ENCODE assay signal across 10 mouse cellular contexts in genomic region chr7:133632476-133632875, GRCm38 (mm10). TPM values are rescaled to one million over a fixed set of nuclear protein-coding genes. Genes with fewer than 3 reads are reported as not detected.
DNase-seq lines count a peak whose midpoint lies in the region; ATAC-seq and TF ChIP-seq lines count a peak whose summit lies in the region.
"Had no signal": no experiment of that assay in that cellular context is flagged by ENCODE, and none has a peak within 500 bp of the region (broad histone marks: within the 10 kb centered on the region; RNA-seq: fewer than 3 reads in every experiment).

No protein-coding gene starts in this region.

- TF ChIP-seq CTCF in CH12.LX (conservative IDR thresholded peaks at IDR 0.05 in 1 of 2, IDR thresholded peaks at IDR 0.05 in 1 of 2; ENCODE audit: low read depth in 2 of 2, low read length in 2 of 2), result peak; percentile 48 to 61; a peak in 3 of 4 replicates

- H3K27ac ChIP-seq in CH12.LX (ENCODE audit: insufficient read depth, low read depth), result no peak overlapping the region
- H3K27ac ChIP-seq in embryonic facial prominence, embryonic 11.5 days (replicated peaks; ENCODE audit: low read depth, low read length), result no peak overlapping the region
- H3K27ac ChIP-seq: embryonic facial prominence, embryonic 12.5 days had no signal

- no peak for TF ChIP-seq EP300 in CH12.LX (IDR thresholded peaks at IDR 0.05; ENCODE audit: low read length)

- in situ Hi-C loops in CH12.LX (cut with MboI; ENCODE audit: low pct_ligation_motif_present, low pct_unique_long_range_greater_than_20kb, low sequenced_read_pairs), result no loop called here

- no peaks in the 10 kb centered on the region for H3K36me3 ChIP-seq in CH12.LX (replicated peaks in 1 of 2; ENCODE audit: control insufficient read depth in 1 of 2, insufficient read depth in 1 of 2, low read length in 1 of 2)
- no peaks in the 10 kb centered on the region for H3K36me3 ChIP-seq in embryonic facial prominence, embryonic 11.5 days (replicated peaks; ENCODE audit: control insufficient read depth, insufficient read depth, low read depth, low read length)
- H3K36me3 ChIP-seq: embryonic facial prominence, embryonic 12.5 days had no signal

- no peaks in the 10 kb centered on the region for H3K79me2 ChIP-seq in CH12.LX (replicated peaks; ENCODE audit: control insufficient read depth, extremely low read depth, insufficient read depth, poor library complexity, severe bottlenecking)

- H3K9me3 ChIP-seq in CH12.LX (replicated peaks; ENCODE audit: low read length), result no peaks in the 10 kb centered on the region
- H3K9me3 ChIP-seq in embryonic facial prominence, embryonic 11.5 days (replicated peaks; ENCODE audit: control insufficient read depth, low read length), result no peaks in the 10 kb centered on the region
- H3K9me3 ChIP-seq: embryonic facial prominence, embryonic 12.5 days had no signal

- no peak; the same call in none of the 2 replicates for TF ChIP-seq RAD21 in CH12.LX (IDR thresholded peaks at IDR 0.05; ENCODE audit: low read depth, low read length)

- DNase-seq in heart, postnatal 10 days, result peak; percentile 41 to 75
- no peak for DNase-seq in heart, postnatal 25 days (ENCODE audit: low spot score)
- peak; percentile 44 for DNase-seq in CH12.LX (ENCODE audit: extremely low read depth)
- peak; percentile 57 for DNase-seq in adrenal gland, postnatal 25 days
- peak; percentile 72 for DNase-seq in embryonic facial prominence, embryonic 11.5 days (ENCODE audit: low spot score)
- peak; percentile 46 to 57 for DNase-seq in layer of hippocampus, postnatal 14 days (ENCODE audit: low spot score in 2 of 2)
- DNase-seq in naive thymus-derived CD4-positive, alpha-beta T cell, adult 2 months (ENCODE audit: low read depth), result peak; percentile 71
- DNase-seq in thymus, postnatal 4 days, result peak; percentile 78

- no peak for TF ChIP-seq POLR2A in CH12.LX (IDR thresholded peaks at IDR 0.05; ENCODE audit: low read depth, low read length)

- intact Hi-C loops in heart, postnatal 10 days (cut with DNase I), result no loop called here
- intact Hi-C loops in heart, postnatal 25 days (cut with DNase I), result no loop called here

- no peak for ATAC-seq in embryonic facial prominence, embryonic 11.5 days (replicated peaks; ENCODE audit: insufficient number of reproducible peaks, low FRiP score, low TSS enrichment, low read depth)

- dilution Hi-C loops in CH12.LX (cut with MboI; ENCODE audit: extremely low pct_ligation_motif_present, extremely low pct_unique_long_range_greater_than_20kb, low sequenced_read_pairs), result no loop called here

- H3K4me2 ChIP-seq in CH12.LX (ENCODE audit: insufficient read depth, low read depth, poor library complexity, severe bottlenecking), result no peak overlapping the region
- H3K4me2 ChIP-seq in embryonic facial prominence, embryonic 11.5 days (ENCODE audit: low read depth, low read length), result no peak overlapping the region
- H3K4me2 ChIP-seq: embryonic facial prominence, embryonic 12.5 days had no signal

- H3K4me1 ChIP-seq in CH12.LX (ENCODE audit: control insufficient read depth in 1 of 2, insufficient read depth in 2 of 2), result peaks cover 0 to 3% of the 10 kb centered on the region in 2 experiments; a peak in 1 of 4 replicates
- H3K4me1 ChIP-seq in embryonic facial prominence, embryonic 11.5 days (ENCODE audit: control insufficient read depth, insufficient read depth, low read length), result no peaks in the 10 kb centered on the region

- no peak overlapping the region for H3K9ac ChIP-seq in CH12.LX (ENCODE audit: insufficient read depth, low read depth)
- no peak overlapping the region for H3K9ac ChIP-seq in embryonic facial prominence, embryonic 11.5 days (replicated peaks; ENCODE audit: low read length)
- H3K9ac ChIP-seq: embryonic facial prominence, embryonic 12.5 days had no signal

- WGBS in embryonic facial prominence, embryonic 11.5 days, result 33% methylated on average over 2 of the region's 2 CpGs

- peaks cover 56% of the 10 kb centered on the region for H3K27me3 ChIP-seq in CH12.LX (replicated peaks)
- H3K27me3 ChIP-seq in embryonic facial prominence, embryonic 11.5 days (ENCODE audit: control insufficient read depth, insufficient read depth, low read length), result no peaks in the 10 kb centered on the region
- H3K27me3 ChIP-seq: embryonic facial prominence, embryonic 12.5 days had no signal

- no peak overlapping the region for H3K4me3 ChIP-seq in CH12.LX (replicated peaks in 1 of 3; ENCODE audit: low read depth in 2 of 3, low read length in 2 of 3, poor library complexity in 1 of 3)
- no peak overlapping the region for H3K4me3 ChIP-seq in embryonic facial prominence, embryonic 11.5 days (ENCODE audit: low read depth, low read length)
- H3K4me3 ChIP-seq: embryonic facial prominence, embryonic 12.5 days had no signal

TF ChIP-seq in CH12.LX, 34 proteins besides CTCF, POLR2A, EP300 and RAD21:
- TF ChIP-seq JUN (IDR thresholded peaks at IDR 0.05; ENCODE audit: insufficient read depth, low read depth, low read length), result no peak
- no peak for TF ChIP-seq HCFC1 (IDR thresholded peaks at IDR 0.05; ENCODE audit: low read depth, low read length)
- TF ChIP-seq TCF12 (IDR thresholded peaks at IDR 0.05; ENCODE audit: low read depth, low read length), result no peak
- TF ChIP-seq GABPA (IDR thresholded peaks at IDR 0.05; ENCODE audit: insufficient replicate concordance, low read depth, low read length), result no peak
- TF ChIP-seq CHD1 (IDR thresholded peaks at IDR 0.05; ENCODE audit: low read depth, low read length), result no peak
- no peak for TF ChIP-seq ZC3H11A (IDR thresholded peaks at IDR 0.05; ENCODE audit: low read depth, low read length)
- TF ChIP-seq NELFE (IDR thresholded peaks at IDR 0.05; ENCODE audit: low read depth, low read length), result no peak
- TF ChIP-seq SMC3 (IDR thresholded peaks at IDR 0.05; ENCODE audit: low read depth, low read length), result no peak
- TF ChIP-seq NRF1 (IDR thresholded peaks at IDR 0.05; ENCODE audit: low read depth, low read length), result no peak
- no peak for TF ChIP-seq USF2 (conservative IDR thresholded peaks at IDR 0.05; ENCODE audit: low read depth, low read length)
- no peak for TF ChIP-seq RCOR1 (conservative IDR thresholded peaks at IDR 0.05; ENCODE audit: low read depth, low read length)
- TF ChIP-seq TBP (conservative IDR thresholded peaks at IDR 0.05; ENCODE audit: low read depth, low read length), result no peak
- TF ChIP-seq ZMIZ1 (IDR thresholded peaks at IDR 0.05; ENCODE audit: low read depth, low read length), result no peak
- no peak for TF ChIP-seq MAZ (IDR thresholded peaks at IDR 0.05; ENCODE audit: low read depth, low read length)
- TF ChIP-seq MAFK (IDR thresholded peaks at IDR 0.05; ENCODE audit: insufficient replicate concordance, low read length), result no peak

RNA-seq across cellular contexts. Expression of gene Edrf1, which starts 4.9 kb away (rescaled TPM):
- total RNA-seq in heart, postnatal 10 days (2021), result 10 to 100 TPM in 1 of 2 experiments, 1 to 10 TPM in 1; 9.3 to 10.3 TPM
- total RNA-seq in heart, postnatal 25 days (2021), result 10 to 100 TPM; 10.9 to 11.8 TPM
- 20.6 and 21.7 TPM in 2 replicates for total RNA-seq in CH12.LX (2012; rRNA removed)
- 19.3 and 21.4 TPM in 2 replicates for total RNA-seq in CH12.LX (2014; rRNA removed)
- 10.0 and 12.5 TPM in 2 replicates for polyA plus RNA-seq in CH12.LX (2012; ENCODE audit: insufficient read length, low read depth)
- total RNA-seq in adrenal gland, postnatal 25 days (2021), result 20.7 and 22.8 TPM in 2 replicates
- 29.2 and 37.2 TPM in 2 replicates for polyA plus RNA-seq in embryonic facial prominence, embryonic 11.5 days (2014; fragmentation: Nextera tagmentation; extraction: Ambion mirVana)
- total RNA-seq in layer of hippocampus, postnatal 14 days (2021), result 10 to 100 TPM; 27.8 to 29.4 TPM

RNA-seq across cellular contexts. Expression of gene Tex36, which starts 30.5 kb away (rescaled TPM):
- not detected for total RNA-seq in heart, postnatal 10 days (2021)
- not detected for total RNA-seq in heart, postnatal 25 days (2021)
- total RNA-seq in CH12.LX (2012; rRNA removed) (not detected in 2 replicates), CH12.LX (2014; rRNA removed) (not detected in 2 replicates)
- not detected in 2 replicates for polyA plus RNA-seq in CH12.LX (2012; ENCODE audit: insufficient read length, low read depth)
- total RNA-seq in adrenal gland, postnatal 25 days (2021), result not detected in 2 replicates
- polyA plus RNA-seq in embryonic facial prominence, embryonic 11.5 days (2014; fragmentation: Nextera tagmentation; extraction: Ambion mirVana), result not detected in 2 replicates
- not detected for total RNA-seq in layer of hippocampus, postnatal 14 days (2021)
- total RNA-seq: left cerebral cortex, adult 8-10 months had no signal
- polyA plus RNA-seq: embryonic facial prominence, embryonic 12.5 days had no signal

RNA-seq across cellular contexts. Expression of gene Mmp21, which starts 47.4 kb away (rescaled TPM):
- not detected for total RNA-seq in heart, postnatal 10 days (2021)
- not detected for total RNA-seq in heart, postnatal 25 days (2021)
- total RNA-seq in CH12.LX (2012; rRNA removed) (not detected in 2 replicates), CH12.LX (2014; rRNA removed) (not detected in 2 replicates)
- 0.15 and 0.17 TPM in 2 replicates for polyA plus RNA-seq in CH12.LX (2012; ENCODE audit: insufficient read length, low read depth)
- not detected in 2 replicates for total RNA-seq in adrenal gland, postnatal 25 days (2021)
- polyA plus RNA-seq in embryonic facial prominence, embryonic 11.5 days (2014; fragmentation: Nextera tagmentation; extraction: Ambion mirVana), result 0.13 and 0.14 TPM in 2 replicates
- not detected for total RNA-seq in layer of hippocampus, postnatal 14 days (2021)
